Mouse (Mus musculus): ENCODE measurements around the gene Adam11.
"Not testable (repeated sequence)": the region's sequence is repeated elsewhere in the genome, so short reads cannot be mapped to it uniquely, and the experiment has no call there.

Gene Adam11

DNA sequence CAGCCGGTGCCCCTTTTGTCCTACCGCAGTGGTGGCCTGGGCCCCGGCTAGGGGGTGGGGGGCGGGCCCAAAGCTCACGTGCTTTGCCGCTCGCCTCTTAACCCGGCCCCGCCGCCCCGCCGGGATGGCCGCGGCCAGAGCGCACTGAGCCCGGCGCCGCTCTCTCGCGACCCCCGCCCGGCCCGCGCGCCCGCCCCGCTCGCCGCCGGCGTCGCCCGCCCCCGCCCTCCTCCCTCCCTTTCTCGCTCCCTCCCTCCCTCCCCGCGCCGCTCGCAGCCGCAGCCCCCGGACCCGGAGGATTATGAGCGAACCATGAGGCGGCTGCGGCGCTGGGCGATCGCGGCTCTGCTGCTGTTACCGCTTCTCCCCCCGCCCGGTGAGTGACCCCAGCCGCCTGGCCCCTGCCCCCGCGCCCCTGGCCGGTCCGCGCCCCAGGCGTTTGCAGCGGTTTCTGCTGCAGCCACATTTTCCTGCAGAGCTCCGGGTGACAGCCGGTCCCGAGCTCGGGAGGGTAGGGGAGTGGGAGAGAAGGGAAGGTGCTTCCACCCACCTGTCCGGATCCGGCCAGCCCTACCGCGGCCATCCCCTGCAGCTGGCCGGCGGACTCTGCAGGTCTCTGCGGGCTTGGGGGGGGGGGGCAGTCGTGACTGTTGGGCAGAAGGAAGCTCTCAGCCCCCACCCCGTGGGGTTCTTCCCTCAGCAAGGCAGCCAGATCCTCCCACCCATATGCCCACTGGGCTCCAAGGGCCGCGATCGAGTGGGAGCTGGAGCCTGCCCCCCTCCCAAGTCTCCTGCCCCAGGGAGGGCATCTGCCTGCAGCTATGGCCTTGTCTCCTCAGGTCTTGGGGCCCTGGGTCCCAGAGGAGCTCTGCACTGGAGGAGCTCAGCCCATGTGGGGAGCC lies at the start of gene Adam11:
TSS of gene Adam11 (plus strand) at position 131 of the 902 bp plus-strand sequence.
- no peak for DNase-seq (ENCODE audit: low spot score in 2 of 2)

DNA sequence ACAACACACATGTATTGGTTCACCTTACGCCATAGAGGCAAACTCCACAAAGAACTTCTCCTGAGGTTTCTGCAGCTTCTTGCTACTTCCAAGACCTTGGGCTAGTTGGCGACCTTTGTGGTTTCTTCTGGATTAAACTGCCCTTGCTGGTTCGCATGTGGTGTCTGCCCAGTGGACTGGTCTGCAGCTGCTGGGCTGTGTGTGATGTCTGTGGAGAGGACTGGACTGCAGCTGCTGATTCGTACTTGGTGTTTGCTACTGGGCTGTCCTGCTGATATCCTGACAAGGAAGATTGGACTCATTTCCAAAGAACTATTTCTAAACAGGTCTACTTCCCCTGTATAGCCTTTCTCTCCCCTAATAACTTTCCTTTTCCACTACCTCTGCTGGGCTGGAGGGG lies 48.8 kb upstream of the Adam11 start:
- DNase-seq (ENCODE audit: low spot score in 2 of 2), result no peak

DNA sequence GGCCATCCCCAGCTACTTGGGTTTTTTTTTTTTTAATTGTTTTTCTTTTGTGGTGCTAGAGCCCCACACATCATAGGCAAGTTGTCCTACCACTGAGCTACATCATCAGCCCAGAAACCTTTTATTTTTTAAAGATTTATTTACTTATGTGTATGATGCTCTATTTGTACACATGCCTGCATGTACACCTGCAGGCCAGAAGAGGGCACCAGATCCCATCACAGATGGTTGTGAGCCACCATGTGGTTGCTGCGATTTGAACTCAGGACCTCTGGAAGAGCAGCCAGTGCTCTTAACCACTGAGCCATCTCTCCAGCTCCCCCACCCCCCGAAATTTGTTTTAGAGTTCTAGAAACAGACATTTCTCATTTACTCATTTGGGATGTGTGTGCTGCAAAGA lies 46.7 kb upstream of the Adam11 start:
- DNase-seq (ENCODE audit: low spot score in 2 of 2), result not testable (repeated sequence)

DNA sequence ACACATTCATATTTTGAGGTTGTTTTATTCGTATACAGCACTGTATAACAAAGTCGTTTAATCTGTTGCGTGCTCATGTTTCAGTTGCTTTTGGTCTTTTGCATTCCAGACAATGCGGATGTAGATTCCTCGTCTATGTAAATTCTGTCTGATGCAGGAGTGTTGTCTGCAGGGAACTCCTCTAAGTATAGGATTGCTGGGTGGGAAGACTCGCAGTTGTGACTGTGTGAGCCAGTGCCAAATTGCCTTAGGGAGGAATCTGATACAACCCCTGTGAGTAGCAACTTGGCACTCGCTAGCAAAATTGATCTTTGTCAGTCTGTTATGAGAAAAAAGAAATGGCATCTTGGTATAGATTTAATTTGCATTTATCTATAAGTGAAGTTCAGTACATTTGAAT lies 45.1 kb upstream of the Adam11 start:
- no peak for DNase-seq (ENCODE audit: low spot score in 2 of 2)

DNA sequence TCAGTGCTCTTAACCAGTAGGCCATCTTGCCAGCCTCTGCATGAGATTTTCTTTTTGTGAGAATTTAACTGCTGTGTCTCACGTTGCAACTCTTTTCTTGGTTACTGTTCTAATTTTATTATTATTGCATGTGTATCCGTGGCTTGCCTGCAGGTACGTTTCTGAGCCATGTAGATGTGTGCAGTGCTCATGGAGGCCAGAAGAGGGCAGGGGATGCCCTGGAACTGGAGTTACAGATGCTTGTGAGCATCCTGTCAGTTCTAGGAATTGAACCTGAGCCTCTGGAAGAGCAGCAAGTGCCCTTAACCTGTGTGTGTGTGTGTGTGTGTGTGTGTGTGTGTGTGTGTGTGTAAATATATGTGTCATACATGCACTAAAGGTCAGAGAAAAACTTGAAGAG lies 35.7 kb upstream of the Adam11 start:
- no peak for DNase-seq (ENCODE audit: low spot score in 2 of 2)

DNA sequence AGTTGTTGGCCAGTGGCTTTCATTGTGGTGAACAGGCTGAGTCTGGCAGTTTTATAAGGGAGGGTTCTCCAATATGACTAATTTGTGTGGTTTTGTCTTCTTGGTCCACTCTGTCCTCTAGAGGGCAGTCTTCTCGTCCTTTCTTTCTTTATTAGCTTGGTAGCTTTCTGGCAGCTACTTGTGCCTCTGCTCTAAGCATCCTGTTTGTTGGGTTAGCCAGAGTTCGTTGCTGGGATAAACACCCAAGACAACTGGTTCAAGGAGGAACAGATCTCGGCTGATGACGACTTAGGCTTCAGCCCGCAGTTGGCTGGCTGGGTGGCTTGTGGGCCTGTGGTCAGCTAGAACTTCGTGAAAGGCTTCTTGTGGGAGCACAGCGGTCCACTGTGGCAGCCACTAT lies 32.6 kb upstream of the Adam11 start:
- DNase-seq (ENCODE audit: low spot score in 2 of 2), result no peak

DNA sequence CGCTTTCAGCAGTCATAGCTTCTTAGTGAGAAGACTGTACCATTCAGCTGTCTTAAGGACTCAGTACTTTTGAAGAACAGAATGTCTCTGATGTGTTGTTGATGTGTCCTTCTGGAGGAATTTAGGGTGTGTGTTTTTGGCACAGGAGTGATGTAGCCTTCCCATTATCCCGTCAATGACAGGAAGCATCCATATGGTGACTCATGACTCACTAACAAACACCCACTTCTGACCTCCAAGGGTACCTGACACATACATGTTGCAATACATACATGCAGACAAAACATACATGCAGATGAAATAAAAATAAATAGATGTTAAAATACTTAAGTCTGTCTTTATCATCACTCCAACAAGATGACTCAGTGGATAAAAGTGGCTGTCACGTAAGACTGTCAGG lies 31.4 kb upstream of the Adam11 start:
- no peak for DNase-seq (ENCODE audit: low spot score in 2 of 2)

DNA sequence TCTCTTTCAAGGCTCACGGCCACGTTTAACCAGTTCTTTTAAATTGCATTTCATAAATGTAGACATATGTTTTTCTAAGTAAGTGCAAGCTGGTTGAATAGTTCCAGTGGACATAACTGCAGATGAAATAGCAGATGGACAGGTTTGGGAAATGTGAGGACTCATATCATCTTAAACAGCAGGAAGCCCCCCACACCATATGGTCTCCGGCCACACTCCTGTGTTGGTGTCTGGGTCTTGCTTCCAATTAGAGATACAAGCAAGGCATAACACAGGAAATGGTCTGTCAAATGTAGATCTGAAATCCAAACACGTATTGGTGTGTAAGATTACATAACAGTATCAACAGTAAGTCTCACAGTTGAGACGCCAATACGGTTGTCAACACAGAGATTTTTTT lies 29.9 kb upstream of the Adam11 start:
- DNase-seq (ENCODE audit: low spot score in 2 of 2), result no peak

DNA sequence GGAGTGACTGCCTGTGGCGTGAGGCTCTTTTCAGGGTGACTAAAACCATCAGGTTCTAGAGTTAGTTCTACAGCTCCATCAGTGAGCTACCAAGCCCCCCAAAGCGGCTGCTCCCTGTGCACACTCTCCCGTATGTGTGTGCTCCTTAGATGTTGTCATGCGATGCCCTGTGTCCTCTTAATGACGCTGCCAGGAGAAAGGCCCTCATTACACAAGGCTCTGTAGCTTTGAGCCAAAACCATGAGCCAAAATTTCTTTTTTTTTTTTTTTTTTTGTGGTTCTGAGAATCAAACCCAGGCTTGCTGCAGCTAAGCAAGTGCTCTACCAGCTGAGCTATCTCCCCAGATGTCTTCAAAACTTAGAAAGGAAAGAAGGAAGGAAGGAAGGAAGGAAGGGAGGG lies 28.1 kb upstream of the Adam11 start:
- no peak for DNase-seq (ENCODE audit: low spot score in 2 of 2)

DNA sequence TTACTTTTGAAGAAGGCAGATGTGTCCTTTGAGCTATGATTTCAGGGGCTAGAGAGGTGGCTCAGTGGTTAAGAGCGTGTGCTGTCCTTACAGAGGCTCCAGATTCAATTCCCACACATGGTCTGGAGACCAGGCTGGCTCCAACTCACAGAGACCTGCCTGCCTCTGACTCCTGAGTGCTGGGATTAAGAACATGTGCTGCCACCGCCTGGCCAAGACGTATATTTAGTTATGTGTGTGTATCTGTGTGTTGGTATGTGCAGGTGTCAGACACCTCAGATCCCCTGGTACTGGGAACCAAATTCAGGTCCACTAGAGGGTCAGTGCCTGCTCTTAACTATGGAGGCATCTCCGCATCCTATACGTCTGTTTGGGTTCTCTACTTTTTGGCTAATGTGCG lies 26.3 kb upstream of the Adam11 start:
- no peak for DNase-seq (ENCODE audit: low spot score in 2 of 2)

DNA sequence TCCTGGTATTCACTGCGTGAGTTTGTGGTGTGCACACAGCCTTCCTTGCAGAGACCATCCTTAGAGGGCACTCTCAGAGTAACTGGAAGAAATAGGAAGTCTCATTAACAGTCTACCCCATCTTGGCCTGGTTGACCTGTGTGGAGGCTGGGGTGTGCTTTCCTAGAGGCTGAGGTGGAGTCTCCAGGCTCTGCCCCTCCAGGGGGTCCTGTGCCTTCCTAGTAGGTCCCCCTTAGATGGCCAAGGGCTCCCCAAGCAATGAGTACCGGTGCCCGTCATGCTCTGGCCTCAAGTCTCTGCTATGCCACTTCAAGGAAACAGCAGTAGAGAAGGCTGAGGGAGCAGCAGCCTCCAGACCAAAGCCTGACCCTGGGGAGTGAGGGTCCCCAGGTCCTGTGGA lies 23.2 kb upstream of the Adam11 start:
- DNase-seq (ENCODE audit: low spot score in 2 of 2), result no peak

DNA sequence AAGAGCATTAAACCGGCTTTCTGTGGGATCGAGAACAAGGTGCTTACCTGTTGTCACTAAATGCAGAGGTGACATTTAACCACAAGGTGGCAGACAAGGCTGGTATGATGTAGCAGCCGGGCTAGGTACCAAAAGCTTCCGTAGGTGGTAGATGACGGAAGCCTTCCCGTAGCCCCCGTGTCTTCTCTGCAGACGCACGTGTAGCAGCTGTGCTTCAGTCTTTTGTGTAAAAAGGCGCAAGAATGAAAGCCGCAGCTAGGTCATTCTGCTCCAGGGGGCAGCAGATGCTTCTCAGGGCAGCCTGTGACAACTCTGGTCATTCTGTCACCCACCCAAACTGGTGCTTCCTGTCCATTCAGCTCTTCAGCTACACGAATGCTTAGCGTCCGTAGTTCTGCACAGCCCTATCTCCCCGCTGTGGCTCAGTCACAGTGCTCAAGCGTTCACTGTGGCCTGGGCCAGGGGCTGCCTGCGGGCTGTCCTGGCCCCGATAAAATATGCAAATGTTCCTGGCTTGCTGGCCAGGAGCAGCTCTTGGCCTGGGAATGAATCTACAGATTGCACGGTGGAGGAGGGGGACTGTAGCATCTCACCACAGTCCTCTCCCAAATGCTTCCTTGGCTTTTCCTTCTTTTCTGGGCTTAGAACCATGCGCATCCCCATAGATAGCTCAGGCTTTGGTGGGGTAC lies 21.8 kb upstream of the Adam11 start:
- DNase-seq (ENCODE audit: low spot score in 2 of 2), result no peak

DNA sequence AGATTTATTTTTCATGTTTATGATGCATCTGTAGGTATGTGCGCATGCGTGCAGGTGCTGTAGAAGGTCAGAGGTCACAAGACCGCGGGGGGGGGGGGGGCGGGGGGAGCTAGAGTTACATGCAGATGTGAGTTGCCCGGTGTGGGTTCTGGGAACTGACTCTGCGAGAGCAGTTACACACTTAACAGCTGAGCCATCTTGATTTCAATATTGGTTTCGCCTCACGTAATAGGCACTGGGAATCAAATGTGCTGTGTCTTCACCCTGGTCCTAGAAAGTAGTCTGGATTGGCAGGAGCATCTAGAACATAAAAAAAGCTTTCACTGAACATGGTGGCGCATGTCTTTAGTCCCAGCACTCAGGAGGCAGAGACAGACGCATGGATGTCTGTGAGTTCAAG lies 20.6 kb upstream of the Adam11 start:
- no peak for DNase-seq (ENCODE audit: low spot score in 2 of 2)

DNA sequence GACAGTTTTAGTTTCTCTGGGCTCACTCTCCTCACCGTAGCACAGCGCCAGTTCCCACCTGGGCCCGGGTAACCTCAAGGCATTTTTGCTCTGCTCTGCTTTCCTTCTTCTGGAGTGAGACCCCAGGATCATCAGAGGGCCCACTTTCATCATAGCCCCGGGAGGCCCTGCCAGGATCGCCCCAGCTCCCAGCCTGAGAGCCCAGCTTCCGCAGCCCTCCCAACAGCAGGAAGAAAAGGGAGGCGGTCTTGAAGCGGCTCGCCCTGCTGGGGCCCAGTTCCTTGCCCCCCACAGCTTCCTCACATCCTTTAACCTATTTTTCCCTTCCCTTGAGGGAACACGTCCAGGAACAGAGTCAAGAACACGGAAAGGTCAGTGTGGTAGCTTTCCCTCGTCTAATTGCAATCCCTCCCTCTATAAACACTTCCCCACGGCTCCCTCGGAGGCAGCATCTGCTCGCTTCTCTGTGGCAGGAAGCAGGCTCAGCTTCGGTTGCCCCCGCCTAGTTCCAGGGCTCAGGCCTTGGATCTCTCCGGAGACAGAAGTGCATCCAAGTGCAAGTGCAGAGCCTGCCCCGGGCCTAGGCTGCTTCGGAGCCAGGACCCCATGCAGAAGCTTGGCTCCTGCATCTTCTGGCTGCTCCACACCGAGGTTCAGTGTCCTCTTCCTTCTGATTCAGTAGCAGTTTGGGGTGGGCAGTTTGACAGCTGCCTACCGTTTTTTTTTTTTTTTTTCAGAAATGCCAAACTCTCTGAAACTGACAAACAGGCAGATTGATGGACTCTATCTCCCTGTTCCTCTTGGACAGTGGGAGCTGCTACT lies 19.9 kb upstream of the Adam11 start:
- no peak for DNase-seq (ENCODE audit: low spot score in 2 of 2)

DNA sequence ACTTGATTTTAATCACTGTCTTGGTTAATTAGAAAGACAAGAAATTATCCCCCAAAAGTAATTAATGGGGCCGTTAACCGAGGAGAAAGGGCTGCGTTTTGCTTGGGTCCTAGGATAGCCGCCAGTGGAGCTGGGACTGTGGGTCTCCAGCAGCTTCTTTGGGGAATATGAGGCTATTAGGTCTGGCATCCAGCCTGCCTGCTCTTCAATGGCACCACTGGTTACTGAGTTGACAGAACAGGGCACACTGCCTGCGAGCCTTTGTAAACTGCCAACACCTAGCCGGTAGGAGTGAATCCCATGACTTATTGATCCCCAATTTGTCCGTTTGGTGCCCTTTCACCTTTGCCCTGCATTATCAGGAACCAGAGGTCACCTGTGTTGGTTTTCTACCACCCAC lies 19.2 kb upstream of the Adam11 start:
- no peak for DNase-seq (ENCODE audit: low spot score in 2 of 2)

DNA sequence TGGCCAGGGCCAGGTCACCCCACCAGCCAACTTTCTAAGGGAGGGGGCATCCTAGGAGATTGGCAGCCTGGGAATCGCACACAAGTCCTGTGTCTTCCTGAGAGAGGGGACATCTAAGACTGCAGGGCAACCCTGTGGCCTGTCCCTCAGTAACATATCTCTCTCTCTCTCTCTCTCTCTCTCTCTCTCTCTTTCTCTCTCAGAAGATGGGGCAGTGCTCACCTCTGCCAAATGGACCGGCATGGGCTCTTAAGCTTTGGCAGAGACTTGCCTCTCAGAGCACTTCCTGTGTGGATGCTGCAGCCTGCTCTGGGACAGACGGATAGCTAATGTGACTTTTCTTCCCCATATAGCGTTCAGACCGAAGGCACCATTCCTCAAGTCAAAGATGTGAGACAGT lies 18.4 kb upstream of the Adam11 start:
- no peak for DNase-seq (ENCODE audit: low spot score in 2 of 2)

DNA sequence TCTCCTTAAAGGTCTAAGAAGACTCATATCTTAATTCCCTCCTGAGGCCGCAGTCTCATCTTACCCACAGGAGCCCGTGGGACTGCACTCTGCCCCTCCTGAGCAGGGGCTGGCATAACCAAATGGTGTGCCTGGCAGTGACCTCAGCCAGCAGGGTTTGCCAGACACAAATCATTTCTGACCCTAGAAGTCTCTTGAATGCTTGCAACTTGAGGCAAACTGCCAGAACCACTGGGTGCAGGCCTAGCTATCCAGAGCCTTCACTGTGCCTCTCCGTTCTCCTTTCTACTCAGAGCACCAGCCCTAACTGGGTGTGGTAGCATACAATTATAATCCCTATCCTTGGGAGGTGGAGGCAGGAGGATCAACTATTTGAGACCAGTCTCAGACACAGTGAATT lies 16.5 kb upstream of the Adam11 start:
- no peak for DNase-seq (ENCODE audit: low spot score in 2 of 2)

DNA sequence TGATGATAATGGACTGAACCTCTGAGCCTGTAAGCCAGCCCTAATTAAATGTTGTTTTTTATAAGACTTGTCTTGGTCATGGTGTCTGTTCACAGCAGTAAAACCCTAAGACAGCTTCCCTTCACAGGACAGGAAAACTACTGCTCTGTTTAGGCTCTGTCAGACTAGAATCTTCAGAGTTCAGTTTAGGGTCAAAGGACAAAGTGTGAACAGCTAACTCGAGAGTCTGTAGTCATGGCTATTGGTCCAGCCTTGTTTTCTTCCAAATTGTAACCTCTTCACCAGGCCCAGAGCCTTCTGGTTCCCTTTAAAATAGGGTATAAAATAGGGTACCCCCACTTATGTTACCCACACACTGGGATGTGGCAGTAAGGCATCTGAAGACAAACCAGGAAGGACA lies 13.4 kb upstream of the Adam11 start:
- DNase-seq (ENCODE audit: low spot score in 2 of 2), result no peak

DNA sequence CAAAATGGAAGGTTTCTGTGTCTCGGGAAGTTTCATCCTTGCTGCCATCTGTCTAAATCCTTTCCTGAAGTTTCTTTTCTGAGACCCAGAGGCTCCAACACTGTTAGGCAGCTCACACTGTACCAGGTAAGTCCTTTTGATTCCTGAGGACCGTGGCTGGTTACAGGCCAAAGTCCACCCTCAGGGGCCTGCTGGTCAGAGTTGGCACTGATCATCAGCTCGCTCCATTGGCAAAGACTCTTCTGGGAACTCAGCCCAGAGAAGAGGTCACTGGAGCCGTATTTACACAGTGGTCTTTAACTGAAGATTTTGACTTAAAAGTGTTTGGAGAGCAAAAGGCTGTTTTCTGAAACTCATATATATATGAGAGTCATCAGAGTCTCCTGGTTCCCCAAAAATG lies 12.9 kb upstream of the Adam11 start:
- DNase-seq (ENCODE audit: low spot score in 2 of 2), result no peak

DNA sequence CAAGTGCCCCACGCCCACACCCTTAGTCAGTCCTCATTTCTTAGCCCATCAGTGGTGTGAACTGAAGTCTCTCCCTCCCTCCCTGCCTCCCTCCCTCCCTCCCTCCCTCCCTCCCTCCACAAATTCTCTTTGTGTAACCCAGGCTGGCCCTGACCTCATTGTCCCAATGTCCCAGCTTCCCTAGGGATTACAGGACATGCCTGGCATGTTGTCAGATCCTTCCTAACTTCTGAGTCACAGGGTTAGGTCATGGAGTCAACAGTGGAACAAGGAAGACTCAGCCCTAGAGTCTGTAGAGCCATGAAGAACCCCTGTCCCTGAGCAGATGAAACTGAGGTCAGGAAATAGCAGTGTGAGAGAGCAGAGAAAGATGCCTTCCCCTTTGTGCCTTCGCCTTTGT lies 11.5 kb upstream of the Adam11 start:
- DNase-seq (ENCODE audit: low spot score in 2 of 2), result no peak

DNA sequence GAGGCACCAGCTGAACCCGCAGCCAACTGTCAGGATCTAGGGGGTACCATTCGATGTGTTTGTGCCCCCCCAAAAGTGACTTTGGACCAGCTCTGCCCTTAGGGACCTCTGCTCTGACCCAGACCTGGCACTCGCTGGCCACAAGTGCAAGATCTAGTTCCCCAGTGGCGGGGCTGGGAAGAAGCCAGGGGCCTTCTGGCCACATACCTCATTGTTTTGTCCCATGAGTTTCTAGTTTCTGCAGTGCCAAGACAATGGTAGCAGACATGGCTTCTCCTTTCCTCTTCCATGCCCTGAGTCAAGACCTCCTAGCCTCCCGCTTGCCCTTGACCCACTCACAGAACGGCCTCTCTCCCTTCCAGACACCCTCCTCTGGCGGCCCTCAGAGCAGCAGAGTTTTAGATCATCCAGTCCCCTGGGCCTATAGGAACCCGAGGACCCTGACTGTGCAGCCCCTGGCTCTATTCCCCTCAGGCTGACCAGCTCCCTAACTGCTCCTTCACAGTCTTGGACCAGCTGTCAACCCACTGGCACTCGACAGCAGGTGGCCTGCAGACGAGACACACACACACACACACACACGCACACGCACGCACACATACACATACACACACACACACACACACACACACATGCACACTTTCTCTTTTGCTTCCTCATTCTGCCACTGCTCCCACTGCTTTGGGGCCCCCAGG lies 8.2 kb upstream of the Adam11 start:
- DNase-seq (ENCODE audit: low spot score in 2 of 2), result no peak
